Mouse (Mus musculus) monocyte, adult 2 months (primary cell): ENCODE results near the gene Tecr.
A peak's percentile ranks its signal among the peaks of the same experiment; 100 is the strongest.
"Not testable (repeated sequence)": the region's sequence is repeated elsewhere in the genome, so short reads cannot be mapped to it uniquely, and the experiment has no call there.

Experiments
- DNase-seq, 2 experiments: peaks; one replicate each; pipeline ENCODE4 v3.0.0; 2022; ENCODE audit warnings: low spot score in 2 of 2, low read depth in 1 of 2

The Tecr gene

GRCm38 (mm10) chr8:83619568-83620285 is 12.0 kb upstream of the Tecr start:
- DNase-seq = no peak

GRCm38 (mm10) chr8:83618566-83618965 is 10.8 kb upstream of the Tecr start:
- no peak for DNase-seq

- no peak for DNase-seq
These were observed 9.3 kb upstream of the Tecr start for GRCm38 (mm10) chr8:83617111-83617510.

- DNase-seq = no peak
These were observed 8.9 kb upstream of the Tecr start for GRCm38 (mm10) chr8:83616625-83617024.

- DNase-seq = no peak
These were observed 5.9 kb upstream of the Tecr start for GRCm38 (mm10) chr8:83613695-83614094.

- no peak for DNase-seq
These were observed 4.2 kb upstream of the Tecr start for GRCm38 (mm10) chr8:83611921-83612320.

GRCm38 (mm10) chr8:83609547-83610180 is 1.9 kb upstream of the Tecr start:
- no peak for DNase-seq

GRCm38 (mm10) chr8:83609086-83609485 is 1.3 kb upstream of the Tecr start:
- no peak for DNase-seq

GRCm38 (mm10) chr8:83608398-83608829 is 643 bp upstream of the Tecr start:
- DNase-seq = peak in 1 of 2 experiments; percentile 44

- no peak for DNase-seq
These were observed 5.1 kb downstream of the Tecr start for GRCm38 (mm10) chr8:83602650-83603029.

- DNase-seq = no peak
These were observed 8.0 kb downstream of the Tecr start for GRCm38 (mm10) chr8:83599814-83600213.

GRCm38 (mm10) chr8:83598146-83598545 is 9.6 kb downstream of the Tecr start:
- DNase-seq = no peak

- DNase-seq = no peak
These were observed 11.4 kb downstream of the Tecr start for GRCm38 (mm10) chr8:83596369-83596768.

GRCm38 (mm10) chr8:83595050-83595345 is 12.8 kb downstream of the Tecr start:
- not testable (repeated sequence) for DNase-seq

- DNase-seq = peak; percentile 92 to 93
These were observed 13.4 kb downstream of the Tecr start for GRCm38 (mm10) chr8:83594167-83595049.

- no peak for DNase-seq
These were observed 14.2 kb downstream of the Tecr start for GRCm38 (mm10) chr8:83593325-83594166.

GRCm38 (mm10) chr8:83592682-83593081 is 15.1 kb downstream of the Tecr start:
- no peak for DNase-seq

GRCm38 (mm10) chr8:83590488-83591023 is 17.2 kb downstream of the Tecr start:
- no peak for DNase-seq

GRCm38 (mm10) chr8:83588886-83589285 is 18.9 kb downstream of the Tecr start:
- DNase-seq = no peak

GRCm38 (mm10) chr8:83587644-83588043 is 20.1 kb downstream of the Tecr start:
- DNase-seq = no peak

GRCm38 (mm10) chr8:83585333-83585732 is 22.4 kb downstream of the Tecr start:
- no peak for DNase-seq
